Mouse (Mus musculus): Measurements from ENCODE around the gene Fam78a. TPM values are rescaled to one million over a fixed set of nuclear protein-coding genes. Genes with fewer than 3 reads are reported as not detected.

Gene Fam78a
- polyA plus RNA-seq (2012; rRNA removed), result 189 and 210 TPM in 2 replicates

DNA sequence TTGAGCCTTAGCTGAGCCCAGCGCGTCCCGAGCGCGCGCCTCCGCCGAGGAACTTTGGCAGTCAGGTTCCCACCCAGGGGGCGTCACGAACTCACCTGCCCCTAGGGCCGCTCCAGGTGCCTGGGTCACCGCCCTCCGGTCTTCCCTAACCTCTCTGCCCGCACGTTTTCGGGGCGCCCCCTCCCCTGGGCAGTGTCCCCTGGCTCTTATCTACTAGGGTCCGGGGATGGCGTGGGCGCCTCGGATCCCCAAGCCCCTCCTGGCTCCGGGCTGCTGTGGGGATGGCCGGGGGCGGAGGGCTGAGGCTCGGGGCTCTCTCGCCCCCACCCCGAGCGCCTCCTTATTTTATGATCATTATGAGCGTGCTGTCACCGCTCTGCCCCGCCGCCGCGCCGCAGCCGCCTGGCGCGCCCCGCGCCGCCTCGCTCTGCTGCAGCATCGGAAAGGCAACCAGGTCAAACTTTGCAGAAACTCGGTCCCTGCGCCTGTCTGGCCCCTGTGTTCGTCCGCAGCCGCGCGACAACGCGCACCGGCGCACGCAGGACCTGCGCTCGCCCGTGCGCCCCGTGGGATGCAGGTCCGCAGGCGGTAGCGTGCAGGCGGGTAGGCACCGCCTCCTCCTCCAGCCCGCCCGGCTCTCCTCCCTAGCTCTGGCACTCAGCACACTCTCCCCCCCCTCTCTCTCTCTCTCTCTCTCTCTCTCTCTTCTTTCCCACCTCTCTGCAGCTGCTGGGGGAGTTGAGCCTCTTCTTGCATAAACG, at the start of gene Fam78a:
TSS of gene Fam78a (minus strand) at position 747 of the 761 bp plus-strand sequence.
- H3K27me3 ChIP-seq (ENCODE audit: control insufficient read depth, insufficient read depth, low read length), result no peaks in the 10 kb centered on the region
- H3K36me3 ChIP-seq (ENCODE audit: control insufficient read depth, insufficient read depth, low read length), result peaks cover 10% of the 10 kb centered on the region
- peaks cover 15% of the 10 kb centered on the region for H3K4me1 ChIP-seq (replicated peaks; ENCODE audit: control insufficient read depth, insufficient read depth, low read length)
- TF ChIP-seq CTCF (IDR thresholded peaks at IDR 0.05; ENCODE audit: borderline replicate concordance, control insufficient read depth, extremely low read depth, insufficient read depth, low read length, poor library complexity), result peak; percentile 33; the same call in 1 of the 2 replicates
- peak; percentile 88 for TF ChIP-seq POLR2A (IDR thresholded peaks at IDR 0.05; ENCODE audit: control insufficient read depth, extremely low read depth, insufficient read depth, low read length, poor library complexity)
- WGBS, result under 1% methylated on average over 67 of the region's 68 CpGs
- peak within 1 kb of the TSS; percentile 89 for H3K27ac ChIP-seq (ENCODE audit: control insufficient read depth, insufficient read depth, low read length)
- peak within 1 kb of the TSS; percentile 65 for H3K4me3 ChIP-seq (ENCODE audit: control insufficient read depth, insufficient read depth, low read length)
- DNase-seq, result peak; percentile 70

- H3K27me3 ChIP-seq (ENCODE audit: control insufficient read depth, insufficient read depth, low read length), result no peaks in the 10 kb centered on the region
- TF ChIP-seq POLR2A (IDR thresholded peaks at IDR 0.05; ENCODE audit: control insufficient read depth, extremely low read depth, insufficient read depth, low read length, poor library complexity) (no peak), CTCF (IDR thresholded peaks at IDR 0.05; ENCODE audit: borderline replicate concordance, control insufficient read depth, extremely low read depth, insufficient read depth, low read length, poor library complexity) (no peak)
- DNase-seq, result peak; percentile 92
- peaks cover 19% of the 10 kb centered on the region for H3K4me1 ChIP-seq (replicated peaks; ENCODE audit: control insufficient read depth, insufficient read depth, low read length)
- no peak overlapping the region for H3K4me3 ChIP-seq (ENCODE audit: control insufficient read depth, insufficient read depth, low read length)
- H3K36me3 ChIP-seq (ENCODE audit: control insufficient read depth, insufficient read depth, low read length), result no peaks in the 10 kb centered on the region
- 6% methylated on average over 2 of the region's 2 CpGs for WGBS
- H3K27ac ChIP-seq (ENCODE audit: control insufficient read depth, insufficient read depth, low read length), result no peak overlapping the region
These were observed 49.4 kb upstream of the Fam78a start for GRCm38 (mm10) chr2:32134039-32134438.

DNA sequence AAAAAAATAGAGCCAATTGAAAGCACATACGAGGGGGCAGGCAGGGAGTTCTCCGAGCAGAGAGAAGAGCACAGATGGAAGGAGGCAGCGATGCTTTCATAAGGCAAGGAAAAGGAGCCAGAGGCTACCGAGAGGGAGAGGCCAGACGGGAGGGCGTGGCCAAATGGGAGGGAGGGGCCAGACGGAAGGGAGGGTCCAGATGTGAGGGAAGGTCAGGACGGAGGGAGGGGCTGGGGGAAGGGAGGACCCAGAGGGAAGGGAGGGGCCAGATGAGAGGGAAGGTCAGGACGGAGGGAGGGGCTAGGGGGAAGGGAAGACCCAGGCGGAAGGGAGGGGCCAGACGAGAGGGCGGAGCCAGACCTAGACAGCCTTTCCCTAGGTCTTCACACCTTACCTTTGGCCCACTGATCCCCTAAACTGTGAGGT, 47.9 kb upstream of the Fam78a start:
- no peak for TF ChIP-seq POLR2A (IDR thresholded peaks at IDR 0.05; ENCODE audit: control insufficient read depth, extremely low read depth, insufficient read depth, low read length, poor library complexity)
- no peak for TF ChIP-seq CTCF (IDR thresholded peaks at IDR 0.05; ENCODE audit: borderline replicate concordance, control insufficient read depth, extremely low read depth, insufficient read depth, low read length, poor library complexity)
- H3K4me3 ChIP-seq (ENCODE audit: control insufficient read depth, insufficient read depth, low read length), result no peak overlapping the region
- H3K36me3 ChIP-seq (ENCODE audit: control insufficient read depth, insufficient read depth, low read length), result no peaks in the 10 kb centered on the region
- H3K4me1 ChIP-seq (replicated peaks; ENCODE audit: control insufficient read depth, insufficient read depth, low read length), result peaks cover 25% of the 10 kb centered on the region
- no peaks in the 10 kb centered on the region for H3K27me3 ChIP-seq (ENCODE audit: control insufficient read depth, insufficient read depth, low read length)
- DNase-seq, result peak; percentile 32
- H3K27ac ChIP-seq (ENCODE audit: control insufficient read depth, insufficient read depth, low read length), result peak overlapping the region; percentile 56; the same call in 1 of the 2 replicates
- WGBS, result 26% methylated on average over 12 of the region's 12 CpGs

DNA sequence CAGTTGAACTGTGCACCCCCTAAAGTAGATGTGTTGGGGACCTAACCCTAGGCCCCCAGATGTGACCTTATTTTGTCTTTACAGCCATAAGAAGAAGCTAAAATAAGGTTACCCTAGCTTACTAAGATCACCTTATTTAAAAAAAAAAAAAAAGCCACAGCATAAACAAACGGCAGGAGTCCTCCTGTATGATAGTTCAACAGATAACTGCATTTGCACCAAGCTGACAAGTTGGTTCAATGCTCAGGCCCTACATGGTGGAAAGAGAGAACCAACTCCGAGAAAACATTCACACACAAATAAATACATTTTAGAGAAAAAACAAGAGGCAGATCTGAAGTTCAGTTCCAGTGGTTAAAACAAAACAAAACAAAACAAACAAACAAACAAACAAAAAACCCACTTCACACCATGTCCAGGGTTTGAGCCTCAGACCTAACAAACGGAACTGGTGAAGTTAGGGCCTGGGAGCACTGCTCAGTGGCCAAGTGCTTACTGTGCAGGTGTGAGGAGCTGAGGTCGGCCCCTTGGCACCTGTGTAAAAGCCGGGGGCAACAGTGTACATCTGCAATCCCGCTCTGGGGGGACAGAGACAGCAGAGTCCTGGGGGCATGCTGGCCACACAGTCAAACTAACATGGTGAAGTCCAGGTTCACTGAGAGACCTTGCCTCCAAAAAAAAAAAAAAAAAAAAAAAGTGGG, 47.4 kb upstream of the Fam78a start:
- WGBS, result 48% methylated on average over 6 of the region's 6 CpGs

GRCm38 (mm10) chr2:32131205-32131834, 46.7 kb upstream of the Fam78a start:
- no peaks in the 10 kb centered on the region for H3K27me3 ChIP-seq (ENCODE audit: control insufficient read depth, insufficient read depth, low read length)
- H3K27ac ChIP-seq (ENCODE audit: control insufficient read depth, insufficient read depth, low read length), result peak overlapping the region; percentile 72
- DNase-seq, result no peak
- WGBS, result 94% methylated on average over 9 of the region's 9 CpGs
- no peak for TF ChIP-seq CTCF (IDR thresholded peaks at IDR 0.05; ENCODE audit: borderline replicate concordance, control insufficient read depth, extremely low read depth, insufficient read depth, low read length, poor library complexity)
- TF ChIP-seq POLR2A (IDR thresholded peaks at IDR 0.05; ENCODE audit: control insufficient read depth, extremely low read depth, insufficient read depth, low read length, poor library complexity), result no peak
- H3K4me1 ChIP-seq (replicated peaks; ENCODE audit: control insufficient read depth, insufficient read depth, low read length), result peaks cover 26% of the 10 kb centered on the region
- H3K4me3 ChIP-seq (ENCODE audit: control insufficient read depth, insufficient read depth, low read length), result no peak overlapping the region
- H3K36me3 ChIP-seq (ENCODE audit: control insufficient read depth, insufficient read depth, low read length), result no peaks in the 10 kb centered on the region

More for the DNA sequence above, 47.4 kb upstream of the Fam78a start:
- no peak for DNase-seq
- Histone ChIP-seq H3K4me1 (replicated peaks; ENCODE audit: control insufficient read depth, insufficient read depth, low read length) (peaks cover 26% of the 10 kb centered on the region), H3K27me3 (ENCODE audit: control insufficient read depth, insufficient read depth, low read length) (no peaks in the 10 kb centered on the region), H3K4me3 (ENCODE audit: control insufficient read depth, insufficient read depth, low read length) (no peak overlapping the region), H3K27ac (ENCODE audit: control insufficient read depth, insufficient read depth, low read length) (peak overlapping the region; percentile 72), H3K36me3 (ENCODE audit: control insufficient read depth, insufficient read depth, low read length) (no peaks in the 10 kb centered on the region)
- TF ChIP-seq POLR2A (IDR thresholded peaks at IDR 0.05; ENCODE audit: control insufficient read depth, extremely low read depth, insufficient read depth, low read length, poor library complexity), result no peak
- no peak for TF ChIP-seq CTCF (IDR thresholded peaks at IDR 0.05; ENCODE audit: borderline replicate concordance, control insufficient read depth, extremely low read depth, insufficient read depth, low read length, poor library complexity)

- TF ChIP-seq CTCF (IDR thresholded peaks at IDR 0.05; ENCODE audit: borderline replicate concordance, control insufficient read depth, extremely low read depth, insufficient read depth, low read length, poor library complexity), result no peak
- TF ChIP-seq POLR2A (IDR thresholded peaks at IDR 0.05; ENCODE audit: control insufficient read depth, extremely low read depth, insufficient read depth, low read length, poor library complexity), result no peak
- DNase-seq, result peak; percentile 65
- Histone ChIP-seq H3K36me3 (ENCODE audit: control insufficient read depth, insufficient read depth, low read length) (no peaks in the 10 kb centered on the region), H3K27ac (ENCODE audit: control insufficient read depth, insufficient read depth, low read length) (no peak overlapping the region), H3K4me3 (ENCODE audit: control insufficient read depth, insufficient read depth, low read length) (no peak overlapping the region), H3K27me3 (ENCODE audit: control insufficient read depth, insufficient read depth, low read length) (no peaks in the 10 kb centered on the region), H3K4me1 (replicated peaks; ENCODE audit: control insufficient read depth, insufficient read depth, low read length) (peaks cover 26% of the 10 kb centered on the region)
- 34% methylated on average over 6 of the region's 6 CpGs for WGBS
These were observed 45.8 kb upstream of the Fam78a start for GRCm38 (mm10) chr2:32130435-32130834.
